Mouse (Mus musculus): ENCODE data around the gene Foxl1. TPM values are rescaled to one million over a fixed set of nuclear protein-coding genes. Genes with fewer than 3 reads are reported as not detected.

Gene Foxl1
- total and polyA plus RNA-seq, 2 experiments from 2014 or later: 0.19 TPM; not detected in 1

DNA sequence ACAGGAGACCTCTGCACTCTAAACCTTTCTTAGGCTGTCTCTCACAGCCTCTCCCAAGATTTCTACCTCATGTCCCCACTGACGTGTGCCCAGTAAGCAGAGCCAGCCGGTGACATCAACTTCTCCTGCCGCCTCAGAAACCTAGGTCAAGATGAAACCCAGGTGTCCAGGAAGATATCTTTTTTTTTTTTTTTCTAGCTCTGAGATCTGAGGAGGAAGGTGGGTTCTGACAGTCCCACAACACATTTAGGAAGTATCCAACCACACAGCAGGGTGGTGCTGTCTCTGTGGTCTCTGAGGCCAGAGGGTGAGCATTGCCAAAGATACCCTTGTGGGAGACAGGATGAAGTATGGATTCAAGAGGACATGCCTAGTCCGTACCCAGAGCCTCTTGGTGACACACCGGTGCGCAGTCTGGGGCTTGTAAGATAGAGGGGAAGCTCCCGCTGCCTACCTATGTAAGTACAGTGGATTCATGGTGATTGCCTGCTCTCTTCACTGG lies 29.3 kb downstream of the Foxl1 start:
- ATAC-seq (no peak), DNase-seq (no peak)
- H3K27me3 ChIP-seq (ENCODE audit: insufficient read depth, low read length): no peaks in the 10 kb centered on the region
- H3K9me3 ChIP-seq (ENCODE audit: low read length): no peaks in the 10 kb centered on the region
- H3K27ac ChIP-seq (ENCODE audit: low read depth, low read length): no peak overlapping the region
- 93% methylated on average over 7 of the region's 7 CpGs for WGBS
- no peak overlapping the region for H3K9ac ChIP-seq
- H3K4me2 ChIP-seq (ENCODE audit: low read depth): no peak overlapping the region
- H3K36me3 ChIP-seq (ENCODE audit: insufficient read depth): no peaks in the 10 kb centered on the region
- no peak overlapping the region for H3K4me3 ChIP-seq (ENCODE audit: low read depth, low read length)
- H3K4me1 ChIP-seq (ENCODE audit: insufficient read depth): no peaks in the 10 kb centered on the region
- TF ChIP-seq CTCF (IDR thresholded peaks at IDR 0.05; ENCODE audit: low read depth): no peak

DNA sequence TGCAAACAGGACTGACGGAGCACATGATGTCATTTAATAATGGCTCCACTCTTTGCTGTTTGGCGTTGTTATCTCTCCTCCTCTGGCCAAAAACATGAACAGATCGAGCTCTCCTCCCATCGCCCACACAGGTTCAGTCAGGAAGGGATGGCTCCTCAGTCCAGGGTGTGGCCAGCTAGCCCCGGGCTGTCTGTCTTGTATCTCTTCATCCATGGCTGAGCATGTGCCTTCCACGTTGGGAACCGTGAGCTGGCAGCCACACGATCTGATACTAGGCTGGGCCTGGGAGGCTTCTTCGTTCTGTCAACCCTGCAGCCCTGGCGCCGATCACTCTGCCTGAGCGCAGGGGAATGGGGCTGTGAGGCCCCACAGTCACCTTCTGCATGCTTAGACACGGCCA lies 31.1 kb downstream of the Foxl1 start:
- Histone ChIP-seq H3K4me2 (ENCODE audit: low read depth) (no peak overlapping the region), H3K4me3 (ENCODE audit: low read depth, low read length) (no peak overlapping the region), H3K27me3 (ENCODE audit: insufficient read depth, low read length) (no peaks in the 10 kb centered on the region), H3K4me1 (ENCODE audit: insufficient read depth) (no peaks in the 10 kb centered on the region), H3K9ac (no peak overlapping the region), H3K9me3 (ENCODE audit: low read length) (no peaks in the 10 kb centered on the region), H3K36me3 (ENCODE audit: insufficient read depth) (no peaks in the 10 kb centered on the region), H3K27ac (ENCODE audit: low read depth, low read length) (no peak overlapping the region)
- TF ChIP-seq CTCF (IDR thresholded peaks at IDR 0.05; ENCODE audit: low read depth): no peak
- DNase-seq (no peak), ATAC-seq (no peak)
- 80% methylated on average over 13 of the region's 13 CpGs for WGBS

DNA sequence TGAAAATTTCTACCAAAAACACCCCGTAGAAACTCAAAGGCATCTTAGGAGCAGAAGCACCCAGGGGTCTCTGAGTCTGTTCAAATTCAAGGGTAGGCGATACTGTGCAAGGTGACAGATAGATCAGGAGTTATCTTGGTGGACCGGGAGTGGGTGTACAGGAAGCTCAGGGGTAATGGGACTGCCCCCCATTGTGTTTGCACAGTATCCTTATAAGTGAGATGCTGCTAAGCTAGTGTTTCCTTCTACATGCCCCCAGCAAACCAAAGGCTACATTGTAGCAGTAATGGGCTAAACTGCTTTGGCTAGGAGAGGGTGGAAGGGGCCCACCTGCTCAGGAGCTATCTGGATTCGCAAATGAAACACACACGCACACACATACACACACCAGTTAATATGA lies 33.7 kb downstream of the Foxl1 start:
- Histone ChIP-seq H3K4me3 (ENCODE audit: low read depth, low read length) (no peak overlapping the region), H3K27ac (ENCODE audit: low read depth, low read length) (no peak overlapping the region), H3K4me1 (ENCODE audit: insufficient read depth) (no peaks in the 10 kb centered on the region), H3K4me2 (ENCODE audit: low read depth) (no peak overlapping the region), H3K9me3 (ENCODE audit: low read length) (no peaks in the 10 kb centered on the region), H3K27me3 (ENCODE audit: insufficient read depth, low read length) (no peaks in the 10 kb centered on the region), H3K36me3 (ENCODE audit: insufficient read depth) (no peaks in the 10 kb centered on the region), H3K9ac (no peak overlapping the region)
- TF ChIP-seq CTCF (IDR thresholded peaks at IDR 0.05; ENCODE audit: low read depth): no peak
- ATAC-seq (no peak), DNase-seq (no peak)
- WGBS: 90% methylated on average over 5 of the region's 5 CpGs

DNA sequence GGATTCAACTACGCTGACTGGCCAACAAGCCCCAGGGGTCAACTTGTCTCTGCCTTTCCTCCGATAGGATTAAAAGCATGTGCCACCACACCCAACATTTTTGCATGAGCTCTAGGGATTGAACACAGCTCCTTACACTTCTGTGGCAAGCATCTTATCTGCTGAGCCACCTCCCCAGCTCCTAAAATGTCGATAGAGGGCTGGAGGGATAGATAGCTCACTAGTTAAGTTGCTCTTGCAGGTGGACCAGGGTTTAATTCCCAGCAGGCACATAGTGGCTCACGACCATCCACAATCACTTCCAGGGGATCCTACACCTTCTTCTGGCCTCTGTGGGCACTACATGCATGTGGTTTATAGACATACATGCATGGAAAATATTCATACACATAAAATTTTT lies 34.7 kb downstream of the Foxl1 start:
- no peaks in the 10 kb centered on the region for H3K4me1 ChIP-seq (ENCODE audit: insufficient read depth)
- H3K4me3 ChIP-seq (ENCODE audit: low read depth, low read length): no peak overlapping the region
- H3K9me3 ChIP-seq (ENCODE audit: low read length): no peaks in the 10 kb centered on the region
- no peak overlapping the region for H3K27ac ChIP-seq (ENCODE audit: low read depth, low read length)
- DNase-seq (no peak), ATAC-seq (no peak)
- H3K4me2 ChIP-seq (ENCODE audit: low read depth): no peak overlapping the region
- H3K27me3 ChIP-seq (ENCODE audit: insufficient read depth, low read length): no peaks in the 10 kb centered on the region
- no peaks in the 10 kb centered on the region for H3K36me3 ChIP-seq (ENCODE audit: insufficient read depth)
- H3K9ac ChIP-seq: no peak overlapping the region
- no peak for TF ChIP-seq CTCF (IDR thresholded peaks at IDR 0.05; ENCODE audit: low read depth)
- WGBS: 81% methylated on average over 4 of the region's 4 CpGs

DNA sequence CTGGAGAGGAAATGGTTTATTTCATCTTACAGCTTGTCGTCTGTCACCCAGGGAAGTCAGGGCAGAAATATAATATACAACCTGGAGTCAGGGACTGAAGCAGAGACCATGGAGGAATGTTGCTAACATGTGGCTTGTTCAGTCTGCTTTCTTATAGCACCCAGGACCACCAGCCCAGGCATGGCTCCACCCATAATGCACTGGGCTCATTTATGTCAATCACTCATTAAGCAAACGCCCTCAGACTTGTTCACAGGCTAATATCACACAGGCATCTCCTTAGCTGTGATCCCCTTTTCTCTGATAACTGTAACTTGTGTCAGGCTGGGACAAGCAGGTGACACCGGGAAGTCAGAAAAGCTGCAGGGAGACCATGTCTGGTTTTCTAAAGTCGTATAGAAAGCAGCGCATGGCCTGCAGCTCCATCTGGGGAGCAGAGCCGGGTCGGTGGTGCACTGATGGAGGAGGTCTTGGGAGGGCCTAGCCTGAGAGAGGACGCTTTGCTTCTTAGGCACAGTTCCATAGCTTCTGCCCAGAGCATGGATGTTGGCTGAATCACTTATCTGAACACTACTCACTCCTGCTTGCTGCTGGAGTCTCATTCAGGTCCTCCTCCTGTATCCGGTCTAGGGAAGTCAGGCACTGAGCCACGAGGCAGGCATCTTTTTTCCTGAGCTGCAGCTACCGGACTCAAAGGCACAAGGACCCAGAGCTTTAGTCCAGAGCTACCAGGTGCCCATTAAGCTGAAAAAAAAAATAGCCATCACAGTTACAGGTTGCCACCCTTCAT lies 35.4 kb downstream of the Foxl1 start:
- Histone ChIP-seq H3K4me1 (ENCODE audit: insufficient read depth) (no peaks in the 10 kb centered on the region), H3K4me2 (ENCODE audit: low read depth) (no peak overlapping the region), H3K9ac (no peak overlapping the region), H3K36me3 (ENCODE audit: insufficient read depth) (no peaks in the 10 kb centered on the region), H3K27ac (ENCODE audit: low read depth, low read length) (no peak overlapping the region), H3K4me3 (ENCODE audit: low read depth, low read length) (no peak overlapping the region), H3K27me3 (ENCODE audit: insufficient read depth, low read length) (no peaks in the 10 kb centered on the region), H3K9me3 (ENCODE audit: low read length) (no peaks in the 10 kb centered on the region)
- ATAC-seq (no peak), DNase-seq (no peak)
- WGBS: 70% methylated on average over 11 of the region's 11 CpGs
- no peak for TF ChIP-seq CTCF (IDR thresholded peaks at IDR 0.05; ENCODE audit: low read depth)

DNA sequence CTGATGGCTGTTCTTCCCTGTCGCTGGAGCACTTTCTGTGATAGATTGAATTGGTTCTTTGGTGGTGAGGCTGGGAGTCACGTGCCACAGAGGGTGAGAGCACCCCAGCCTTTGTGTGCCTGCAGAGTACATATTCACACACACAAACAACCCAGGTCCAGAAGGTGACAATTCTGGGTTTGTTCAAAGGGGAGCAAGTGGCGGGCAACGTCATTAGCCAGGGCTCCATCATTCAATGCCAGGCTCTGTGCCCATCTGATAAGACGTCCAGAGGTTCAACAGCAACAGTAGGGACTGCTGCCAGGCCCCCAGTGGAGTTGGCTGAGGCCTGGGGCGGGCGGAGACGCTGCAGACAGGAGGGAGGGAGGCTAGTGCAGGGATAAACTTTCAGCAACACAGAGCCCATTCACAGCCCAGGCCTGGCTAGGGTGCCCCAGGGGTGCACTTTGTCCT lies 36.3 kb downstream of the Foxl1 start:
- H3K4me3 ChIP-seq (ENCODE audit: low read depth, low read length): no peak overlapping the region
- DNase-seq (no peak), ATAC-seq (no peak)
- H3K4me2 ChIP-seq (ENCODE audit: low read depth): no peak overlapping the region
- H3K4me1 ChIP-seq (ENCODE audit: insufficient read depth): no peaks in the 10 kb centered on the region
- no peaks in the 10 kb centered on the region for H3K9me3 ChIP-seq (ENCODE audit: low read length)
- 36% methylated on average over 8 of the region's 8 CpGs for WGBS
- no peak overlapping the region for H3K9ac ChIP-seq
- no peak overlapping the region for H3K27ac ChIP-seq (ENCODE audit: low read depth, low read length)
- no peaks in the 10 kb centered on the region for H3K27me3 ChIP-seq (ENCODE audit: insufficient read depth, low read length)
- no peaks in the 10 kb centered on the region for H3K36me3 ChIP-seq (ENCODE audit: insufficient read depth)
- no peak for TF ChIP-seq CTCF (IDR thresholded peaks at IDR 0.05; ENCODE audit: low read depth)

DNA sequence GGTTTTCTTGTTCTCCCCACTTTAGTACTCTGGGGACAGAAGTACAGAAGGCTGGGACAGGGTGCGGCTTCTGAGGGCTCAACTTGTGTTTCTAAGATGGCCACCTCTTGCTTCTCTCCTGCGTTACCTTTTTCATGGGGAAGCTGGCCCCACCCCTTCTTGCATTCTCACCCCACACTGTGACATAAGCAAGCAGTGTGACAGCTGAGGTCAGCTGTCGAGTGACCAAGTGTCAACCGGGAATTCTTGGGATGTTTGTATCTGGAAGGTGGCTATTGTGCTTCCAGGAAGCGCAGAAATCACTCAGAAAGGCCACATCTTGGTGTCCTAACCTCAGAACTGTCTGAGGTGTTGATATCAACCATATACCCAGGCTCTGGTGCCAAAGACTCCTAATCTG lies 40.3 kb downstream of the Foxl1 start:
- no peaks in the 10 kb centered on the region for H3K9me3 ChIP-seq (ENCODE audit: low read length)
- no peak overlapping the region for H3K27ac ChIP-seq (ENCODE audit: low read depth, low read length)
- H3K36me3 ChIP-seq (ENCODE audit: insufficient read depth): no peaks in the 10 kb centered on the region
- TF ChIP-seq CTCF (IDR thresholded peaks at IDR 0.05; ENCODE audit: low read depth): no peak
- no peak for ATAC-seq
- 86% methylated on average over 5 of the region's 5 CpGs for WGBS
- no peak overlapping the region for H3K4me2 ChIP-seq (ENCODE audit: low read depth)
- no peaks in the 10 kb centered on the region for H3K27me3 ChIP-seq (ENCODE audit: insufficient read depth, low read length)
- no peak overlapping the region for H3K9ac ChIP-seq
- no peak for DNase-seq
- H3K4me3 ChIP-seq (ENCODE audit: low read depth, low read length): no peak overlapping the region
- H3K4me1 ChIP-seq (ENCODE audit: insufficient read depth): no peaks in the 10 kb centered on the region
